Mouse (Mus musculus) stomach, adult 2 months (tissue): ENCODE data around the gene Olfr1310. TPM values are rescaled to one million over a fixed set of nuclear protein-coding genes. Genes with fewer than 3 reads are reported as not detected.

Experiments used
- polyA plus RNA-seq: library from polyadenylated mRNA; depleted of rRNA; stranded (reverse); fragments of >200 nt; gene quantifications from 2 replicates; pipeline ENCODE4 v1.2.3, GENCODE M21; 2012; rRNA removed

Olfr1310 gene
- not detected in 2 replicates for polyA plus RNA-seq

GRCm38 (mm10) chr2:112012608-112013007, at the start of gene Olfr1310:
TSS of gene Olfr1310 (minus strand) at chr2:112012708.

GRCm38 (mm10) chr2:112050138-112050537, 37.6 kb upstream of the Olfr1310 start, which contains the start of gene Olfr1312:
TSS of gene Olfr1312 (minus strand) at chr2:112050238.

GRCm38 (mm10) chr2:112024312-112024711, 11.8 kb upstream of the Olfr1310 start, which contains the start of gene Olfr1311:
TSS of gene Olfr1311 (minus strand) at chr2:112024412.

GRCm38 (mm10) chr2:111990181-111990580, 22.3 kb downstream of the Olfr1310 start, which contains the start of gene Olfr1309:
TSS of gene Olfr1309 (minus strand) at chr2:111990281.

GRCm38 (mm10) chr2:111964844-111965243, 47.7 kb downstream of the Olfr1310 start, which contains the start of gene Olfr1308:
TSS of gene Olfr1308 (minus strand) at chr2:111964944.

Other genes starting within 250 kb of the Olfr1310 start
- not detected in 2 replicates for gene Olfr1302, start 235.3 kb downstream of the Olfr1310 start, polyA plus RNA-seq
- gene Olfr1303, start 192.4 kb downstream of the Olfr1310 start, polyA plus RNA-seq: not detected in 2 replicates
- not detected in 2 replicates for gene Olfr1305, start 135.6 kb downstream of the Olfr1310 start, polyA plus RNA-seq
- not detected in 2 replicates for gene Olfr1306, start 96.4 kb downstream of the Olfr1310 start, polyA plus RNA-seq
- gene Olfr1307, start 63.3 kb downstream of the Olfr1310 start, polyA plus RNA-seq: not detected in 2 replicates
- not detected in 2 replicates for gene Olfr1308, start 47.8 kb downstream of the Olfr1310 start, polyA plus RNA-seq
- not detected in 2 replicates for gene Olfr1309, start 22.4 kb downstream of the Olfr1310 start, polyA plus RNA-seq
- gene Olfr1311, start 11.7 kb upstream of the Olfr1310 start, polyA plus RNA-seq: not detected in 2 replicates
- not detected in 2 replicates for gene Olfr1312, start 37.5 kb upstream of the Olfr1310 start, polyA plus RNA-seq
- not detected in 2 replicates for gene Olfr1313, start 65.1 kb upstream of the Olfr1310 start, polyA plus RNA-seq
- gene Olfr1314, start 84.1 kb upstream of the Olfr1310 start, polyA plus RNA-seq: not detected in 2 replicates
- not detected in 2 replicates for gene Olfr1315-ps1, start 102.7 kb upstream of the Olfr1310 start, polyA plus RNA-seq
- not detected in 2 replicates for gene Olfr1316, start 122.3 kb upstream of the Olfr1310 start, polyA plus RNA-seq
- not detected in 2 replicates for gene Olfr1317, start 127.6 kb upstream of the Olfr1310 start, polyA plus RNA-seq
- gene Olfr1318, start 141.5 kb upstream of the Olfr1310 start, polyA plus RNA-seq: not detected in 2 replicates
- gene Lpcat4, start 226.8 kb upstream of the Olfr1310 start, polyA plus RNA-seq: 136 and 165 TPM in 2 replicates
- not detected in 2 replicates for gene Nutm1, start 246.6 kb upstream of the Olfr1310 start, polyA plus RNA-seq
- gene Nop10, start 249.2 kb upstream of the Olfr1310 start, polyA plus RNA-seq: 19.7 and 22.1 TPM in 2 replicates